Mouse (Mus musculus) natural killer cell, adult 2 months (primary cell): ENCODE measurements around the gene Prrt1.

Source experiments
- DNase-seq, 2 experiments: peaks; one replicate each; pipeline ENCODE4 v3.0.0; 2022; ENCODE audit warnings: low spot score in 2 of 2

Gene Prrt1

DNA sequence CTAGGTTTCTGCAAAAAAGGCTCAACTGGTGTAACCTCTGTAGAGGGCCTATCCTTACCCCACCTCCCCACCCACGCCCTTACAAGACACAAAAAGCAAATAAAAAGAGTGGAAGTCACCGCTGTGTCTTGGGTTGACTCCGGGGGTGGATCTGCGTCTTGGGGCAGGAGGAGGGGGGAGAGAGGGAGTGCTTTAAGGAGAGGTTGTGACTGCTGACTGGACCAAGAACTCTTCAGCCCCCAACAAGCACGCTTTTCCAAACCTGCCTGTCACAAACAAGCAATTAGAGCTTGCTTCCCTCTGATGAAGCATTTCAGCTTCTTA, 727 bp upstream of the Prrt1 start:
- DNase-seq: no peak

DNA sequence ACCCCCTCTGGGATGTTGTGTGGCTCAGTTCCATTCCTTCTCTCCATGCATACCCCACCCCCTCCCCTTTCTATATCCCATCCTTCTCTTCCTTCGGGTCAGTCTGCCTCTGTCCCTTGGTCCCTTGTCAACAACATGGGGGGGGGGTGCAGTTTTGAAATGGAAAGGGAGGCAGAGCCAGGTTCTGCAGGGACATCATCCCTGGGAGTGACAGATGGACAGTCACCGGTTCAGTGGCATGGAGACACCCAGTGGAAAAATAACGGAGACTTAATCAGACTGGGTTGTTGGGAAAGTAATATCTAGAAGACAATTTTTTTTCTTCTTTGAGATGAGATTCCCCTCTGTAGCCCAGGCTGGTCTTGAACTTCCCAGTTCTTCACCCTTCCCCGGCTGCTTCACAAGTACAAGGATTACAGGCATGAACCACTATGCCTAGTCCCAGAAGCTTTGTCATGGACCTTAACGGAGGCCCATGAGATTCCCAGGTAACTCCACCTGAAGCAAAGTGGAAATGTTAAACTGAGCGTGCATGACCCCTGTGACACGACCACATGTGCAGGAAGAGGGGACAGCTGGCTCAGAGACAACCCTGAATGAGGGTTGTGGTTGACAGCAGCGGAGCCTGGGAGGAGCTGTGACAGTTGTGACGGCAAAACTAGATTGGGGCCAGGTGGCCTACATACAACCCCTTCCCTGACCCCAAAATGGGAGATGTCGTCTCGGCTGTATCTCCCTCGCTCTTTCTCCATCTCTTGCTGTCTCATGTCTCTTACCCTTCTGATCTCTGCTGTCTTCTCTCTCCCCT, 667 bp downstream of the Prrt1 start:
- DNase-seq: peak; percentile 68 to 80

DNA sequence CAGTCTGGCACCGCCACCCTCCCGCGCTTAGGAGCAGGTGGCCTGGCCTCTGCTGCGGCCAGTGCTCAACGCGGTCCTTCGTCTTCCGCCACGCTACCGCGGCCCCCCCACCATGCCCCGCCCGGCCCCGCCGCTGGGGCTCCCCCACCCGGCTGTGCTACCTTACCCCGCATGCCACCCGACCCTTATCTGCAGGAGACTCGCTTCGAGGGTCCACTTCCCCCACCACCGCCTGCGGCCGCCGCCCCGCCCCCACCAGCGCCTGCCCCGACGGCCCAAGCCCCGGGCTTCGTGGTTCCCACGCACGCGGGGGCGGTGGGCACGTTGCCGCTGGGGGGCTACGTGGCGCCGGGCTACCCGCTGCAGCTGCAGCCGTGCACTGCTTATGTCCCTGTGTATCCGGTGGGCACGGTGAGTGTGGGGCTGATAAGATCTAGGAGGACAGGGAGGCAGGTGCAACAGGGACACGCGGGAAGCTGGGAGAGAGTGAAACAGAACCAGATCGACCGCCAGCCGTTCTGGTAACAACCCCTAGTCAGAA, 1.5 kb downstream of the Prrt1 start:
- peak in 1 of 2 experiments; percentile 23 for DNase-seq

DNA sequence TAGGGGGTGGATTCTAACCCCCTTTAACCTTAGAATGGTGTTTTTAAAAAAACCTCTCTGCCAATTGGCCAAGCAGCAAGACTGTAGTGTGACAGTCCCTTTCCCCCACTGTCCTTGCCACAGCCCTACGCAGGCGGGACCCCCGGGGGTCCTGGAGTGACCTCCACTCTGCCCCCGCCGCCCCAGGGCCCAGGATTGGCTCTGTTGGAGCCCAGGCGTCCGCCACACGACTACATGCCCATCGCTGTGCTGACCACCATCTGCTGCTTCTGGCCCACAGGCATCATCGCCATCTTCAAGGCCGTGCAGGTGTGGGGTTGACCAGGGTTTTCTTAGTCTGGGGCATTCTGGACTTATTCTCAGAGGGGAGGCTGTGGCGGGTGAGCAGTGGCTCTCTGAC, 2.3 kb downstream of the Prrt1 start:
- DNase-seq: no peak

DNA sequence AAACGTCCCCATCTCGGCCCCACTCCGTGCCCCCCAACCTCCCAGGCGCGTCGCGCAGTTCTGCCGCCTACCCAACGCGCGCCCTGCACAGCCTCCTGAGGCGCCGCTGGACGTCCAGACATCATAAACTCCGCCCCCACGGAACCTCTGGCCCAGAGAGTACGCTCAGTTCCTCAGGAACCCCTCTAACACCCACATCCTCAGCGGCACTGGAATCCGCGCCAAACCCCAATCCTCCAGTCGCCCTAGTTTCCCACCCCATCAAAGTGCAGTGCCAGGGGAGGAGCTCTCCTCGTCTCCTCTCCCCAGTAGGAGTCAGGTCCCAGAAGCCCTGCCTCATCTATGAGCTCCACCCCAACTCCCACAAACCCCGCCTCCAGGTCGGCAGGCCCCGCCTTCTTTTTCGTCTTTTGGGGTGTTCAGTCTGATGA, 2.9 kb downstream of the Prrt1 start:
- DNase-seq: peak; percentile 71 to 73

DNA sequence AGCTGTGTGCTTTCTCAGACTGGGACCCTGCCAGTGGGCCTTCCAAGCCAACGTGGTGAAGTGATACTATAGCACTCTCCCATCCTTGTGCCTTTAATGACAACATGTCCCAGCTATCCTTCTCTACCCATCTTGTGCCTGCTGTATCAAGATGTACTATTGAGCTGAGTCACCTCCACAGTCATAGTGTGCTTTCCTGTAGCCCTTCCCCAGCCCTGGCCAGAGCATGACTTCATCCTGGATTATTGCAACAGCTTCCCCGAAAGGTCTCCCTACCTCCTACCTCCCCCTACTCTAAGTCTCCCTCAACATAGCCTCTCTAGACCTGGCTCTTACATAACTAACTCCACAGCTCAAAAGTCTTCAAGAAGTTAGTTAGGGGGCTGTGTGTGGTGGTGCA, 6.3 kb downstream of the Prrt1 start:
- no peak for DNase-seq

DNA sequence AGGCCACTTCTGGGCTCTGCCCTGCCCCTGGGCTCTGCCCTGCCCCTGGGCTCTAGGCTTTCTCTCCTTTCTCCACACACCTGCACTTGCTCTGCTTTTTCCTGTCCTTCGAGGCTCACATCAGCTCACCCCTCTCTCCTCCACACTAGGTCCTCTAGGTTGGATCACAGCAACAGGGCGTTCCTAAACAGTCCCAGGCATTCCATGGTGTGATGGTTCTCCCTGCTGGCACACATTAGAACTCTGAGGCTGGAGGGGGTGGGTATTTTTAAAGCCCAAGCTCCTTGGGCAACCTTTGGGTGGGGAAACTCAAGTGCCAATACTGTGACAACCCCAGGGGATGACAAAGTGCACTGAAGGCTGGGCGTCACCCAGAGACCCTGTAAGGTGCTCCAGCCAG, 8.1 kb downstream of the Prrt1 start:
- DNase-seq: no peak

DNA sequence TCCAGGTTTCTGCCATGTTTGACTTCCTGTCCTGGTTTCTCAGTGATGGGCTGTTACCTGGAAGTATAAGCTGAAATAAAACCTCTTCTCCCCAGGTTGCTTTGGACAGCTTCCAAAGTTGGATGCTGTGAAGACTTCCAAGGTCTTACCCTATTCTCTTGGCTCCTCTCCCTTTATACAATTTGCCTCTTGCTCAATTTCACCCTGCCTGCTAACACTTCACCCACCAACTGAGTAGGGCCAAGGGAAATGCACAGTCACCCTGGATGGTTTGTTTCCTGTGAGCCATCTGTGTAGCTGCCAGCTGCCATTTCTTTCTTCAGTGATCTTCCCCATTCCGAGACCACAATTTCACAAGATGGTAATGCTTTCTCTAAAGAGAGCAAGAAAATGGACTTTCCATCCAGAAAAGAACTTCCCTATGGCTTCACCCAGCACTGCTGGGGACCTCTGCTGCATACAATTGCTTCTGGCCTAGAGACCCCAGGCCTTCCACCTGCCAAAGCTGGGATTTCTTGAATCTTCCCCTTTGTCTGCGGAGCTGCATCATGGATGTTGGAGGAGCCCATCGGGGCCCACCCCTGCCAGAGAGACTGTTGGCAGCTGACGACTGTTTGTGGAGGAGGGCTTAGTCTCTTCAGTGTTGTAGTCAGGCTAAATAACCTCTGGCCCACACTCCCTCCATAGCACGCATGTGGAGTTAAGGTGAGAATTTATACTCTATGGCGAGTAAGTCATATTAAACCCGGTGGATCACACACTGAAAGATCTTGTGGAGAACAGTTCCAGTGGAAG, 10.3 kb downstream of the Prrt1 start:
- DNase-seq: no peak

DNA sequence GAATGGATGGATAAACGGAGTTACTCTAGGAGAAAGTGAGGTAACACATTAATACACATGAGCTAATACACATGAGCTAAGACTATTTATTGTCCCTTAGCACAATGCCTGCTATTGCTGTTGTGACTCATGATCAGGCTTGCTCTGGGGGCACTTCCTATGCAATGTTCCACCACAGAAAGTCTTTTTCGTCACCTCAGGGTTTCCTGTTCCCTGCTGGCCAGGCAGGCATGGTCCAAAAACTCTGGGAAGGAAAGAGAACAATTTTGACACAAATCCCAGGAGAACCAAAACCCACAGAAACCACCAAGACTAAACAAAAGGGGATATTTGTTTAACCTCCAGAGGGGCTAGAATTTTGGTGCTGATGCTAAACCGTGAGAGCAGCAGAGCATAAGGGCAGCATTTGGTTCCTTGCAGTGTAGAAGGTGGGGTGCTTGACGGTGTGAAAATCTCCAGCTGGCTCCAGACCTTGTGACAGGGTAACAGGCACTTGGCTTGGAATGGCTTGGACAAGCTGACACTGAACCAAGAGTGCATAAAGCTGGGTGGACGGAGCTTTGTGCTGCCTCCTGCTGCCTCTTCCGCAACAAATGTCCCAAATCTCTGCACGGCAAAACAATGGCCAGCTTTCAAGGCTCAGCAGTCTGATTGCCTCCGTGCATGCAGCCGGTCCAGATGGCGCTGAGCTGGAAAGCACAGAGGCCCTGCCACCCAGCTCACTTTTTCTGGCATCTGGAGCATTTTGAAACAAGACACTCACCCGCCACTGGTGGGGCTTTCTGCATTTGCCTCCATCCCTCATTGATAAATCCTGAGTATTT, 11.7 kb downstream of the Prrt1 start:
- no peak for DNase-seq

DNA sequence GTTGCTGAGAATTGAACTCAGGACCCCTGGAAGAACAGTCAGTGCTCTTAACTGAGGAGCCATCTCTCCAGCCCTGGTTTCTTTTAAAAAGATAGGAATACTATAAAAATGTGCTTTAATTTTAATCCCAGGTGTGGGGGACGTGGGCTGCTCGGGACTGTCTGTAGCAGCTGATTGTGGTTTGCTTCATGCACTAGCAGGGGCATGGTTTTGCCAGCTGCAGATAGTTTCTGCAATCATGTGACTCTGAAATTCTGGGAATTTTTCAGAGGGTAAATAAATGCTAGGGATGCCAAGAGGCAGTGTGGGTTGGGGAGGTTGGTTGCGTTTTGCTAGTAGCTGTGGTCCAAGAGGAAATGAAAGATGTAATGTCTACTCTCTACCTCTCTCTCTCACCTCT, 12.6 kb downstream of the Prrt1 start:
- no peak for DNase-seq

DNA sequence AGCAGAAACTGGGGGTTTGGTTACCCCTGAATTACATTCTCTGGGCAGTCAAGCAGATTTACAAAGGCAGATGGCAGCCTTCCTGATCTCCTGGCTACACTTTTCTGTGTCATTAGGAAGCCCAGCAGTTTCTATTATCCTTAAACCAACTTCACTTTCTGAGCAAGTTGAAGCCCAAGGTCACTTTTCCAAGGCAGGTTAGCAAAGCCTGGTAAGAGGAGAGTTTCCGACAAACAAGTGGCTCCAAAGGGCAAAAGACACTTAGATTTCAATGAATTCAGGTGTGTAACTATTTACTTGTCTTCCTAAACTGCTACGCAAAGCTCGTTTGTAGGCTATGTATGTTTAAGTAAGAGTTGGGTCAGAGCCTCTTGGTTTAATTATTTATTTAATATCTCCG, 14.0 kb downstream of the Prrt1 start:
- no peak for DNase-seq

DNA sequence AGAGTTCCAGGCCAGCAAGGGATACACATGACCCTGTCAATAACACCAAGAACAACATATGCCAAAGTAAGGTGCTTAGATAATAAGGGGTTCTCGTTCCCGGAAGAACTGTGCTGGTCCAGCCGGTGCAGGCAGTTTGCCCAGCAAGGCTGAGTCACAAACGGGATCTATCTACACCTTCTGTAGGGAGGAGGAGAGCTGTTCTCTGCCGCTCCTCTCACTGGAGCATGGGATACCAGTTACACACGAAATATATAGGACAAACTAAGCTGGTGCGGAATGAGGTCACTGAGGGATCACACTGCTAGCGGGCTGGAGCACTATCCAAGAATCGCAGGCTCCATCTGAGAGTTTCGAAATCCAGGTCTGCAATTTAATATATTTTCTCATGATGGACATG, 14.6 kb downstream of the Prrt1 start:
- DNase-seq: no peak

DNA sequence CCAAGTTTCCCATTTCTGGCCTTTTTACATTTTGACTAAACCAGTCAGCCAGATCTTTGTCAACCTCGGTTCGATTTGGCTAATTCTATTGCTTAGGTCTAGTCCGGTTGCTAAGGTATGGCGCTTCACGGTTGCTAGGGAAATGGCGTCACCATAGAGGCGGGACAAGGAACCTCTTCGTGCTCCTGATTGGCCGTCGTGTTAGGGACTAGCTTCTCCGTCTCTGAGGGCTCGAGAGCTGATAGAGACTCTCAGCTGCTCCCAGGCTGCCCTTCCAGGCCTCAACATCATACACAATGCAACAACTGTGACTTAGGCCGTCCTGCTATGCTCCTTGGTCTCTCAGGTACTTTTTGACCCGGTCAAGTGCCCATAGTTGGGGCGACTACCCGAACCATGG, 15.3 kb downstream of the Prrt1 start, which contains the start of gene Fkbpl:
Gene Fkbpl (plus strand): TSS at position 157 of the 400 bp plus-strand sequence.
- DNase-seq: peak; percentile 97 to 98

DNA sequence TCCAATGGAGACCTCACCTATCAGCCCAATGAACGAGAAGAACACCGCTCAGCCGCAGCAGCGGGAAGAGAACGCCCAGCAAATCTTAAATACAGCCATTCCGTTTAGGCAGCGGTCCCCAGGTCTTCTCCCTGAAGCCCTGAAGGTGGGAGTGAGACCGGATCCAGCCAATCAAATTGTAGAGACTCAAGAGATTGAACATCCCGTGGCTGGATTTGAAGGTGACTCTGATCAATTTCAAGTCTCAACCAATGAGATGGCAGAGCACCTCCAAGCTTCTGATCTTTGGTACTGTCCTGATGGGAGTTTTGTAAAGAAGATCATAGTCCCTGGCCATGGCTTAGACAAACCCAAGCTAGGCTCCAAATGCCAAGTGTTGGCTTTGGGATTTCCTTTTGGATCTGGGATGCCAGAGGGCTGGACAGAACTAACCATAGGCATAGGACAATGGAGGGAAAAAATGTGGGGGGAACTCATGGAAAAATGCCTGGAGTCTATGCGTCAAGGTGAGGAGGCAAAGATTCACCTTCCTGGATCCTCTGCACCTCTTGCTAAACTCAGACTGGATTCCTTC, 16.0 kb downstream of the Prrt1 start:
- DNase-seq: no peak

DNA sequence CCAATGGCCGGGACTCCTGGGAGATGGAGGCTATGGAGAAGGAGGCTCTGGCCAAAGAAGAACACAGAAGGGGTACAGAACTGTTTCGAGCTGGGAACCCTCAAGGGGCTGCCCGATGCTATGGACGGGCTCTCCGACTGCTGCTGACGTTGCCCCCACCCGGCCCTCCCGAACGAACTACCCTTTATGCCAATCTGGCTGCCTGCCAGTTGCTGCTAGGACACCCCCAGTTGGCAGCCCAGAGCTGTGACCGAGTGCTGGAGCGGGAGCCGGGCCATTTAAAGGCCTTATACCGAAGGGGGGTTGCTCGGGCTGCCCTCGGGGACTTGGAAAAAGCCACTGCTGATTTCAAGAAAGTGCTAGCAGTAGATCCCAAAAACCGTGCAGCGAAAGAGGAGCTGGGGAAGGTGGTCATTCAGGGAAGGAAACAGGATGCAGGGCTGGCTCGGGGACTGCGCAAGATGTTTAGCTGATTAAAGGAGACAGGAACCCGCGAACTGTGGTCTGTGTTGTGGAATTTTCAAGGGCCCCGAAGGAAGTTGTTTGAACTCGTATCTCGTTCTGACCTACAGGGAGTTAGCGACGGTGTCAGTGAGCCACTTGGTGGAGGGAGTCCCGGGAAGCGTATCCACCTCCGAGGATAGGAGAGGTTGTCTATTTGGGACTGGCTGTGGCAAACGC, 16.6 kb downstream of the Prrt1 start:
- no peak for DNase-seq

DNA sequence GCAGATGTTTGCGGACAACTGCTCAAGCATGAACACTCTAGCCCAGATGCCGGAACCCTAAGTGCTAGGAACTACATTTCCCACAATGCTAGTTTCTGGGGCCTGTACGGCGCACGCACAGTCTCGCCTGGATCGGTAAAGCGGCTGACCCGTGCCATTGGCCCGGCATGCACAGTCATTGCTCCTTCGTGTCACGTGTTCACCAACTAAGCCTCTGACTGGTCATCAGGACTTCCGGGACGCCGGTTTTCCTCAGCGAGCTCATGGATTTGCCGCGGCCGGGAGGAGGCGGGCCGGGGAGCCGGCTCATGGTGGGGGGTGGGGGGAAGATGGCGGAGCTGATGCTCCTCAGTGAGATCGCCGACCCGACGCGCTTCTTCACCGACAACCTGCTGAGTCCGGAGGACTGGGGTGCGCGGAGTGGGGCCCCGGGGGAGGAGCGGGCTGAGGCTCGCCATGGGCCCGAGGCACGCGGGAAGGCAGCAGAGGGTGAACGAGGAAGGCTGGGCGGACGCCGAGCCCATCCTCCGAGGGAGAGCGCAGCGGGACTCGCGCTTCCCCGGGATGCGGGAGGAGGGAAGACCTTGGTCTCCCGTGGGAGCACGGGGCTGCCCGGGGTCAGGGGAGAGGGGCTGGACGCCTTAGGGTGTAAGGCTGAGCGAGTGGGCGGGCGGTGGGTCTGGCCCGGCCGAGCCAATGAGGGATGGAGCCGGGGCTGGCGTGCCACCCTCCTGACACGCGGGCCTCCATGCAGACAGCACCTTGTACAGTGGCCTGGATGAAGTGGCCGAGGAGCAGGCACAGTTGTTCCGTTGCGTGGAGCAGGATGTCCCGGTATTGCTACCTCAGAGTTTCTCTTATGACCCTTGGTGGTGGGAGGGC, 17.8 kb downstream of the Prrt1 start, which contains the start of gene Atf6b:
Gene Atf6b (plus strand): TSS at position 241 of the 882 bp plus-strand sequence.
- DNase-seq: peak; percentile 95

DNA sequence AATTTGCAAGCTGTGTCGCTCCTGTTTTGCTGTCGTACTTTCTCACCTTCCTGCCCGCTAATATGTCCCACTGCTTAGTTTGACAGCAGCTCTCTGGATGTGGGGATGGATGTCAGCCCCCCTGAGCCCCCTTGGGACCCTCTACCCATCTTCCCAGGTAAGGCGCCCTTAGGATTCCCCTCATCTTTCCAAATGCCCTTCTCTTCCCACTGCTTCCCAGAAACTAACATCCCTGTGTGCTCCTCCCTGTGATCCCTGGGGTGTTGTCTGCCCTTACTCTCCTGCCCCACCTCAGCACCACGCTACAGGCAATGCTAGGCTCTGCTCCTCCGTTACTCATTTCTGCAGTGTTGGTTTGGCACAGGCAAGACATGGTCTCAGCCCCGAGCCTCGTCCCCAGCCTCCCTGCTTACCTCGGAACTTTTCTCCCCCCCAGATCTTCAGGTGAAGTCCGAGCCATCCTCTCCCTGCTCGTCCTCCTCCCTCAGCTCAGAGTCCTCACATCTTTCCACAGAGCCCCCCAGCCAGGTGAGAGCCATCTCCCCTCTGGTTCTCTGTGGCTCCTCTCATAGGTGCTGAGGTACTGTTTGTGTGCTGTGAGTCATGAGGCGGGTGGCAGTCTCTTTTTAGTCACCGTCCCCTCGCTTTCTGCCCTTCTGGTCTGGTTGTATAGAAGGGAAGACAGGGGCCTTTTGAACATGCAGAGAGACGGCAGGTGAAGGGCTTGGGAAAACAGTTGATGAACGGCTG, 19.0 kb downstream of the Prrt1 start:
- no peak for DNase-seq

DNA sequence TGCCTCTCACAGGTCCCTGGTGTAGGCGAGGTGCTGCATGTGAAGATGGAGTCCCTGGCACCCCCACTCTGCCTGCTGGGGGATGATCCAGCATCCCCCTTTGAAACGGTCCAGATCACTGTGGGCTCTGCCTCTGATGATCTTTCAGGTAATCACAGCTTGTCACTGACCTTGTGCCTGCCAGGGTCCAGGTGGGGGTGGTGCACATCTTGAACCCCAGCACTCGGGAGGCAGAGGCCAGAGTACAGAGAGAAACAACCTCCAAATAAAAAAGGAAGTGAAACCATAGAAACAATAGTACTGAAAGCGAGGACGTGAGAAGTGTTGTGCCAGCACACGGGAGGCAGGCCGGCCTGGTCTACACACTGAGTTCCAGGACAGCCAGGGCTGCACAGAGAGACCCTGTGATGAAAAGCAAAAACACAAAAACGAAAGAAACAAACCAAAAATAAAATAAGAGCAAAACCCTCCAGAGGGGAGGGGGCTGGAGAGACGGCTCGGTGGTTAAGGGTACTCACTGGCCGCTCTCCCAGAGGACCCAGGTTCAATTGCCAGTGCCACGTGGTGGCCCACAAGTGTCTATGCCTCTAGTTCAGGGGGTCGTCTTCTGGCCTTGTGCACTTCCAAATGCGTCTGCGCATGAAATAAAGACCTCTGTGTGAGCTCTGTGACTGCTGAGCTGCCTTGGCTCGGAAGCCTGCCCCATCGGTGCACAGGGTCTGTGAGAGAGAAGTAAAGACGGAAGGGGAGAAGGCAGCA, 20.0 kb downstream of the Prrt1 start:
- DNase-seq: no peak
